Mouse (Mus musculus) liver, postnatal 0 days (tissue): ENCODE measurements at regions not wholly inside any gene's neighbourhood (a gene's known extent, or its start where the extent isn't known, plus 50 kb on each side); places are given as distances from the start of the nearest gene placed in this dataset.

Experiments
- ATAC-seq: fragments of 200-750 bp; cut with Nextera tagmentation; 2 replicates; pipeline ENCODE4 v1.8.0; 2017; ENCODE audit warnings: mild to moderate bottlenecking, moderate library complexity
- DNase-seq: peaks from one replicate; pipeline ENCODE4 v3.0.0-alpha.2; 2016
- H3K27ac ChIP-seq: fragments of 300-500 bp; sonication (generic); 2 replicates; pipeline ENCODE4 v1.5.1; 2014; ENCODE audit warnings: antibody characterized with exemption, moderate library complexity, mild to moderate bottlenecking, low read depth
- H3K27me3 ChIP-seq: fragments of 300-500 bp; sonication (generic); 2 replicates; pipeline ENCODE4 v1.6.1; 2014; ENCODE audit warnings: low read length, control low read depth, mixed read lengths; ENCODE audit not compliant: insufficient read depth
- H3K36me3 ChIP-seq: fragments of 300-500 bp; sonication (generic); replicated peaks from 2 replicates; pipeline ENCODE4 v1.6.1; 2014; ENCODE audit warnings: mild to moderate bottlenecking, control low read depth, low read length, moderate library complexity, mixed read lengths; ENCODE audit not compliant: insufficient read depth
- H3K4me1 ChIP-seq: fragments of 300-500 bp; sonication (generic); 2 replicates; pipeline ENCODE4 v1.6.1; 2014; ENCODE audit warnings: antibody characterized with exemption, mild to moderate bottlenecking, control low read depth; ENCODE audit not compliant: insufficient read depth
- H3K4me2 ChIP-seq: fragments of 300-500 bp; sonication (generic); 2 replicates; pipeline ENCODE4 v1.6.1; 2014; ENCODE audit warnings: low read depth, mild to moderate bottlenecking, low read length, moderate library complexity, mixed read lengths
- H3K4me3 ChIP-seq: fragments of 300-500 bp; sonication (generic); 2 replicates; pipeline ENCODE4 v1.5.1; 2014; ENCODE audit warnings: low read depth, low read length
- H3K9ac ChIP-seq: fragments of 300-500 bp; sonication (generic); replicated peaks from 2 replicates; pipeline ENCODE4 v1.6.1; 2014; ENCODE audit warnings: mild to moderate bottlenecking, moderate library complexity
- H3K9me3 ChIP-seq: fragments of 300-500 bp; sonication (generic); 2 replicates; pipeline ENCODE4 v1.6.1; 2016; ENCODE audit warnings: mild to moderate bottlenecking, control low read depth, low read length, mixed read lengths
- CTCF ChIP-seq: sonication (generic); IDR thresholded peaks from 2 replicates; pipeline ENCODE4 v1.5.1; 2016; ENCODE audit warnings: antibody characterized with exemption, low read depth
- EP300 ChIP-seq: IDR thresholded peaks from 2 replicates; pipeline ENCODE4 v1.6.1; 2016; ENCODE audit warnings: antibody characterized with exemption, low read depth, mild to moderate bottlenecking
- WGBS: fragments of 180-500 bp; shearing (Covaris S2); extraction: QIAGEN DNeasy Blood & Tissue Kit; methylation state at CpG from one replicate; pipeline ENCODE4 v1.1.7; 2014; ENCODE audit not compliant: insufficient replicate concordance; 5-methylcytosine and 5-hydroxymethylcytosine counted together

DNA sequence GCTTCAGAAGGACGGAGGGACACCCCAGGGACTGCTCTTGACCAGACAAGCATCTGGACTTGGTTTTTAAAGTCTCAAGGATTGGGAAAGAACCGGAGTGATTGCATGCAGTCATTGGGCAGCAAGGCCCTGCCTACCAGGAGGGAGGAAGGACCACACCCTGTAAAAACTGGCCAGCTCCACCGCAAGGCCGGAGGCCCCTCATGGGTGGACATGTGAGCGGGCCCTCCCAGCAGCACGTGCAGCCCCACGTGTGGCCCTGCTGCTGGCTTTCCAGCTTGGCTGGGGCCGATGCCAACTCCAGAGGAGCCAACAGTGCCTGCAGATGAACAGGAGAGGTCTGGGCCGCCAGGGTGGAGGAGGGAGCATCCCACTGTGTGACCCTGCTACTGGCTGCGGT, 83.2 kb downstream of the Lsm3 start:
- TF ChIP-seq EP300, result no peak
- no peak for TF ChIP-seq CTCF
- DNase-seq (no peak), ATAC-seq (peak; percentile 15; the same call in 1 of the 2 replicates)
- H3K4me1 ChIP-seq, result no peaks in the 10 kb centered on the region
- no peak overlapping the region for H3K4me2 ChIP-seq
- H3K9me3 ChIP-seq, result no peaks in the 10 kb centered on the region
- no peaks in the 10 kb centered on the region for H3K27me3 ChIP-seq
- no peak overlapping the region for H3K27ac ChIP-seq
- no peaks in the 10 kb centered on the region for H3K36me3 ChIP-seq
- H3K9ac ChIP-seq, result no peak overlapping the region
- H3K4me3 ChIP-seq, result no peak overlapping the region
- 69% methylated on average over 10 of the region's 10 CpGs for WGBS

DNA sequence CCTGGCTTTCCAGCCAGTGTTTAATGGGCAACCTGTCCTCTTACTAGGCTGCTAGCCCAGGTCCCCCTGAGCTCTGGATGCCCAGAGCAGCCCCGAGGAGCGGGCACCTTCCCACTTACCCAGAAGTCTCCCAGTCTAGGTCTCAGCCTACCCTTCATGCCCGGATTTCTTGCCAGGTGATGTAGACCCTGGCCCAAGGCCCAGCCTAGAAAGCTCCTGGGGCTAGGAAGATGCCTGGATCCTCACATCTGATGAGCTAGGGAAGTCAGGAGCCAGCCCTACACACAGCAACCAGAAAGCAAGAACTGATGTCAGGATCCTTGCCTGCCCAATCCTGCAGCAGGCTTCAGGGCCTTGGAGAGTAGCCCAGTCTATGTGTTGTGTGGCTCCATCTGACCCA, 83.7 kb upstream of the Slc6a6 start:
- no peak overlapping the region for H3K27ac ChIP-seq
- no peaks in the 10 kb centered on the region for H3K27me3 ChIP-seq
- ATAC-seq, result no peak
- DNase-seq, result no peak
- WGBS, result 76% methylated on average over 3 of the region's 3 CpGs
- no peaks in the 10 kb centered on the region for H3K36me3 ChIP-seq
- TF ChIP-seq CTCF, result no peak
- no peak for TF ChIP-seq EP300
- no peaks in the 10 kb centered on the region for H3K9me3 ChIP-seq
- no peaks in the 10 kb centered on the region for H3K4me1 ChIP-seq
- H3K4me2 ChIP-seq, result no peak overlapping the region
- H3K4me3 ChIP-seq, result no peak overlapping the region
- no peak overlapping the region for H3K9ac ChIP-seq

DNA sequence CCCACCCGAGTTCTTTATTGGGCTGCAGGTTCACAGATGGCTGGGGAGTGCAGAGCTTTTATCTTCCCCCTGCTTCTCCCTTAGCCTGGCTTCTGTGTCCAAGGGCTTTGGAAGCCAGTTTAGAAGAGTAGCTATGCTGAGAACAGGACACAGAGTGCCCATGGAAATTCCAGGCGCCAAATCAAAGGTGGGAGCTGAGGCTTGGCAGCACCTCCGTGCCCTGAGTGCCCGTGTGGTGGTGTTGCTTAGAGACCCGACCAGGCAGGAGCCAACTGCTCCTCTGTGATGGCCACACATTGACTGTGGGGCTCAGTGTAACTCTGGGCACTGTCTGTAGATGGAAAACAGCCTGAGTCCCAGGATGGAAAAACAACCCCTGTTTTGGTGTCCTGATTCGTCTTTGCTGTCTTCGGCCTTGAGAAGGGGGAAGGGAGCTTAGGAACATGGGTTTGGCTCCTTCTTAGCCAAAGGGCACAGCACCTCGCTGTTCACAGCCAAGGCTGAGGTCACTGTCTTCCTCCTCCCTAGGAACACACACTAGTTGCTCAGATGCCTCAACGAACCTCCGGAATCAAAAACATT, 77.1 kb upstream of the Slc6a6 start:
- no peaks in the 10 kb centered on the region for H3K9me3 ChIP-seq
- H3K36me3 ChIP-seq, result no peaks in the 10 kb centered on the region
- no peaks in the 10 kb centered on the region for H3K27me3 ChIP-seq
- no peaks in the 10 kb centered on the region for H3K4me1 ChIP-seq
- no peak overlapping the region for H3K27ac ChIP-seq
- TF ChIP-seq CTCF (no peak), EP300 (no peak)
- H3K4me3 ChIP-seq, result no peak overlapping the region
- no peak overlapping the region for H3K4me2 ChIP-seq
- 77% methylated on average over 10 of the region's 10 CpGs for WGBS
- H3K9ac ChIP-seq, result no peak overlapping the region
- DNase-seq, result no peak
- ATAC-seq, result no peak

DNA sequence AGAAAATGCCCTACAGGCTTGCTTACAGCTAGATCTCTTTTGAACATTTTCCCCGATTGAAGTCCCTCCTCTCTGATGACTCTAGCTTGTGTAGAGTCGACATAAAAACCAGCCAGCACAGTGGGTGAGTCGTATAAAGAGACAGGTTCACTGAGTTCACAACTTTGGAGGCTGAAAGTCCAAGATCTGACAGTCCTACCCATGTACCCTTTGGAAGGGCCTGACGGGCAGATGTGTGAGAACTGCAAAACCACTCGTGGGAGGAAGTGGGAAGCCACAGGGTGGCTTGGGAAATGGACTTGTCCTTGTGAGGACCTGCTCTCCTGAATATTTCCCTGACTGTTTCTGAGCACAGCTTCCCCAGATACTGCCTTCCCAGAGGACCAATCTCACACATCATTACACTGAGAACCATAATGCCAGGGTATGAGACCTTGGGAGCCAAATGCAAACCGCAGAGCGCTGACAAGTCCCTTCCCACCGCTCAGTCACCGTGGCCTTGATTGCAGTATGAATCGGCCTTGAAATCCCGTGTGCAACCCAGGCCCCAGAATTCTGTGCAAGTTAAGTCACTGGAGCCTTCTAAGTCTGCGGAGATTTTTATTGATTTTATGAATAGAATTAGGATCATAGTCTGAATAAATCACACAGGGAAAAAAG, 76.1 kb upstream of the Slc6a6 start:
- Histone ChIP-seq H3K4me1 (no peaks in the 10 kb centered on the region), H3K36me3 (no peaks in the 10 kb centered on the region), H3K4me3 (no peak overlapping the region), H3K27me3 (no peaks in the 10 kb centered on the region), H3K27ac (no peak overlapping the region), H3K4me2 (no peak overlapping the region), H3K9me3 (no peaks in the 10 kb centered on the region), H3K9ac (no peak overlapping the region)
- WGBS, result 62% methylated on average over 12 of the region's 12 CpGs
- no peak for TF ChIP-seq CTCF
- ATAC-seq, result no peak
- no peak for DNase-seq

DNA sequence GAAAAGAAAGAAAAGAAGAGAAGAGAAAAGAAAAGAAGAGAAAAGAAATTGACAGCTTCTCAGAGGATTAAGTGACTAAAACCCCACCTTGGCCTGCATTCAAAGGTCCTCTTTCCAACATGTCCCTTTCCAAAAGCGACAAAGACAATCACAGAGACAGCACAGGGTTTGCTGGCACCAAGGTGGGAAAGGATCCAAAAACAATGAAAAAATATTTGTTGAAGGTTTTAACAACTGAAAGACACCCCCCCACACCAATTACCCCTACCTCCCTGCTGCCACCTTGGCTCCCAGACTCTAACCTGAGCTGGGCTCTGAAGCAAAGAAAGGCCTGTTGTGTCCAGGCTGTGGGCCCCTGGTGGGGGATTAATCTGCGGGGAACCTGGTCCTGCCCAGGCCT, 74.2 kb upstream of the Slc6a6 start:
- H3K9me3 ChIP-seq, result no peaks in the 10 kb centered on the region
- H3K27ac ChIP-seq, result no peak overlapping the region
- no peak overlapping the region for H3K9ac ChIP-seq
- no peaks in the 10 kb centered on the region for H3K4me1 ChIP-seq
- DNase-seq, result no peak
- no peak overlapping the region for H3K4me2 ChIP-seq
- H3K27me3 ChIP-seq, result no peaks in the 10 kb centered on the region
- H3K36me3 ChIP-seq, result no peaks in the 10 kb centered on the region
- H3K4me3 ChIP-seq, result no peak overlapping the region
- TF ChIP-seq CTCF (no peak), EP300 (no peak)
- ATAC-seq, result no peak
- WGBS, result 64% methylated on average over 2 of the region's 2 CpGs

DNA sequence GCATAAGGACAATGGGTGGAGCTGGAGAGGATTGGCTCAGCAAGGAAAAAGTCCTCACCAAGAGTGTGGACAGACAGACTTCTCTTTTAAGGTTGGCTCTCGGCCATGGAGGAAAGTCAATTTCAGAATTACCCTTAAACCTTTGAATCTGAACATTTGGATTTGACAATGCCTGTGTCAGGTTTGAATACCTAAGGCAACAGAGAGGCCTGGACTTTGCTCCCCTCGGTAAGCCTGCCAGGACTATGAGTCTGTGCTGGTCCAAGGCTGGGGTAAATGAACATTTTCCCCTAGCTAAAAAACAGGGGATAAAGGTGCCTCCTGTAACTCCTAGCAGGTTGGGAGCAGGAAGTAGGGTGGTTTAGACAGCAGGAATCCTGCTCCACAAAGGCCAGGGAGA, 68.8 kb upstream of the Slc6a6 start:
- 47% methylated on average over 2 of the region's 2 CpGs for WGBS
- DNase-seq (peak; percentile 40), ATAC-seq (peak; percentile 66)
- Histone ChIP-seq H3K27ac (peak overlapping the region; percentile 60), H3K36me3 (no peaks in the 10 kb centered on the region), H3K9me3 (no peaks in the 10 kb centered on the region), H3K4me1 (peaks cover 18% of the 10 kb centered on the region; the same call in 1 of the 2 replicates), H3K4me2 (no peak overlapping the region), H3K4me3 (no peak overlapping the region), H3K9ac (no peak overlapping the region), H3K27me3 (no peaks in the 10 kb centered on the region)
- TF ChIP-seq EP300 (no peak), CTCF (no peak)

DNA sequence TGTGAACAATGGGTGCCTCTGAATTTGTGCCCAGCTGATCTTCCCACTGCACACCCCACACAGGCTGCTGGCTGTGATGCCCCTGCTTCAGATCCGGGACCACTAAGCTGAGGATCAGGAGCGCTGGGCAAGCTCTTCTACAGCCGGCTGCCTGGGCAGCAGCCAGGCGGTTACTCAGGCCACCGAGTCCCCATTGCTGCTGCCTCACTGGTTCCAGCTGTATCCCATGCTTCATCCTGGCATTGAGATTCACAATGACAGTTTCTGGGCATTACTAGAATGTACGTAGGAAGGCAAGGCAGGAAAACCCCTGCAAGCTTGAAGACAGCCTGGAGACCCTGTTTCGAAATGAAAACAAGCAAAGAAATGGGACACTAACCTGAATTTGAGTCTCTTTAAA, 67.3 kb upstream of the Slc6a6 start:
- H3K4me2 ChIP-seq, result peak overlapping the region; percentile 64
- H3K9ac ChIP-seq, result no peak overlapping the region
- TF ChIP-seq CTCF (no peak), EP300 (no peak)
- H3K27me3 ChIP-seq, result no peaks in the 10 kb centered on the region
- no peak overlapping the region for H3K4me3 ChIP-seq
- no peaks in the 10 kb centered on the region for H3K36me3 ChIP-seq
- H3K9me3 ChIP-seq, result no peaks in the 10 kb centered on the region
- 74% methylated on average over 7 of the region's 7 CpGs for WGBS
- ATAC-seq (no peak), DNase-seq (no peak)
- H3K27ac ChIP-seq, result no peak overlapping the region
- peaks cover 18% of the 10 kb centered on the region; the same call in 1 of the 2 replicates for H3K4me1 ChIP-seq
